Mouse (Mus musculus) gastrocnemius, postnatal 25 days (tissue): ENCODE measurements at regions not wholly inside any gene's neighbourhood (a gene's known extent, or its start where the extent isn't known, plus 50 kb on each side); places are given as distances from the start of the nearest gene placed in this dataset.
"Not testable (repeated sequence)": the region's sequence is repeated elsewhere in the genome, so short reads cannot be mapped to it uniquely, and the experiment has no call there.

ENCODE experiments used
- DNase-seq: peaks from one replicate; pipeline ENCODE4 v3.0.0; 2022

- DNase-seq, result no peak
Observed at GRCm38 (mm10) chr14:46594151-46594550, 166.2 kb upstream of the Cdkn3 start.

- no peak for DNase-seq
Observed at GRCm38 (mm10) chr14:46591753-46592359, 168.5 kb upstream of the Cdkn3 start.

- DNase-seq, result no peak
Observed at GRCm38 (mm10) chr14:46591211-46591610, 169.1 kb upstream of the Cdkn3 start.

GRCm38 (mm10) chr14:46586093-46586492 is 174.2 kb upstream of the Cdkn3 start:
- DNase-seq, result no peak

GRCm38 (mm10) chr14:46578051-46579000 is 182.0 kb upstream of the Cdkn3 start:
- DNase-seq, result no peak

- no peak for DNase-seq
Observed at GRCm38 (mm10) chr14:46575889-46576288, 184.5 kb upstream of the Cdkn3 start.

- no peak for DNase-seq
Observed at GRCm38 (mm10) chr14:46575414-46575813, 184.9 kb upstream of the Cdkn3 start.

- DNase-seq, result no peak
Observed at GRCm38 (mm10) chr14:46573401-46573800, 182.9 kb upstream of the Bmp4 start.

GRCm38 (mm10) chr14:46572972-46573371 is 182.5 kb upstream of the Bmp4 start:
- not testable (repeated sequence) for DNase-seq

- DNase-seq, result no peak
Observed at GRCm38 (mm10) chr14:46571841-46572240, 181.4 kb upstream of the Bmp4 start.

GRCm38 (mm10) chr14:46569273-46569672 is 178.8 kb upstream of the Bmp4 start:
- no peak for DNase-seq

GRCm38 (mm10) chr14:46567411-46567780 is 176.9 kb upstream of the Bmp4 start:
- no peak for DNase-seq

GRCm38 (mm10) chr14:46566681-46567410 is 176.4 kb upstream of the Bmp4 start:
- DNase-seq, result no peak

GRCm38 (mm10) chr14:46564998-46565397 is 174.5 kb upstream of the Bmp4 start:
- DNase-seq, result peak; percentile 55

GRCm38 (mm10) chr14:46562016-46562415 is 171.5 kb upstream of the Bmp4 start:
- no peak for DNase-seq

GRCm38 (mm10) chr14:46553239-46553638 is 162.8 kb upstream of the Bmp4 start:
- DNase-seq, result no peak

- DNase-seq, result no peak
Observed at GRCm38 (mm10) chr14:46546146-46546545, 155.7 kb upstream of the Bmp4 start.

- DNase-seq, result no peak
Observed at GRCm38 (mm10) chr14:46539466-46540187, 149.2 kb upstream of the Bmp4 start.

GRCm38 (mm10) chr14:46536002-46536762 is 145.7 kb upstream of the Bmp4 start:
- DNase-seq, result no peak

- no peak for DNase-seq
Observed at GRCm38 (mm10) chr14:46532697-46533096, 142.2 kb upstream of the Bmp4 start.

GRCm38 (mm10) chr14:46530452-46530851 is 140.0 kb upstream of the Bmp4 start:
- no peak for DNase-seq
